ENCODE assay signal across 23 mouse cellular contexts in the genomic region with DNA sequence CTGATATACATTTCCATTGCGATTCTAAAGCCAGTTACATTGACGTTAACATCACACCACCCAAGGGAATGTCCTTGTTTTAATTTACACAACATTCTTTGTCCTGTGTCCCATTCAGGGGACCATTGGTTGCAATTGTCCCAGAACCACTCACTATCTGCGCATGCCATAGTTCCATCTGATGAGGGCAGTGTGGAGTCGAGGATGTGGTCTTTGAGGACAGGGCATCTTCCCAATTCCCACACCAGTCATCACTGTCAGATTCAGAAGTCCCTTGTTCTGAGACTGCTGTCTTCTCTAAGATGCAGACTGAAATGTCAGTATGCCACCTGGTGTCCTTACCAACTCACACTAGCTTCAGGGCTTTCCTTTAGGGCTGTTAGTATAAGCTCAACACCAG.
DNase-seq lines count a peak whose midpoint lies in the region; ATAC-seq and TF ChIP-seq lines count a peak whose summit lies in the region.
"Had no signal": no experiment of that assay in that cellular context is flagged by ENCODE, and none has a peak within 500 bp of the region (broad histone marks: within the 10 kb centered on the region; RNA-seq: fewer than 3 reads in every experiment).

No protein-coding gene starts in this region.

- no peak overlapping the region for H3K4me2 ChIP-seq in hindbrain, postnatal 0 days (ENCODE audit: low read depth, low read length)
- no peak overlapping the region for H3K4me2 ChIP-seq in hindbrain, embryonic 14.5 days (replicated peaks)
- H3K4me2 ChIP-seq: forebrain, embryonic 13.5 days; heart, embryonic 12.5 days; limb, embryonic 13.5 days; liver, embryonic 12.5 days; lung, embryonic 15.5 days; midbrain, embryonic 13.5 days; neural tube, embryonic 12.5 days; stomach, embryonic 15.5 days had no signal

- H3K27me3 ChIP-seq in cerebellum, adult 2 months (ENCODE audit: control insufficient read depth, insufficient read depth, low read length), result no peaks in the 10 kb centered on the region; the same call in 1 of the 2 replicates
- no peaks in the 10 kb centered on the region for H3K27me3 ChIP-seq in hindbrain, postnatal 0 days (ENCODE audit: insufficient read depth, low read length)
- H3K27me3 ChIP-seq in hindbrain, embryonic 14.5 days (ENCODE audit: control insufficient read depth, insufficient read depth, low read length), result no peaks in the 10 kb centered on the region
- H3K27me3 ChIP-seq: forebrain, embryonic 13.5 days; limb, embryonic 13.5 days; liver, embryonic 12.5 days; lung, embryonic 15.5 days; megakaryocyte, embryonic 14.5 days; neural tube, embryonic 12.5 days; stomach, embryonic 15.5 days had no signal

- DNase-seq in cerebellum, adult 2 months, result no peak
- DNase-seq in cerebellum, adult 11-12 months, result no peak
- no peak for DNase-seq in hindbrain, postnatal 0 days (ENCODE audit: low spot score)
- DNase-seq in hindbrain, embryonic 14.5 days (ENCODE audit: low spot score), result no peak
- DNase-seq in Muller cell, postnatal 12 days (ENCODE audit: inconsistent ontology term), result peak; percentile 1
- peak; percentile 11 for DNase-seq in retina, embryonic 14.5 days (ENCODE audit: low spot score)
- no peak for DNase-seq in left cerebral cortex, postnatal 14 days (ENCODE audit: low spot score in 2 of 2)
- DNase-seq: adrenal gland, postnatal 10 days; cerebellum, postnatal 14 days; heart, postnatal 10 days; kidney, adult 18-20 months; thymus, adult 18-20 months; thymus, postnatal 36 days had no signal

- H3K4me3 ChIP-seq in cerebellum, adult 2 months (replicated peaks; ENCODE audit: insufficient read depth, low read depth, low read length), result no peak overlapping the region
- H3K4me3 ChIP-seq in hindbrain, postnatal 0 days (ENCODE audit: low read length), result no peak overlapping the region
- H3K4me3 ChIP-seq in hindbrain, embryonic 14.5 days (replicated peaks; ENCODE audit: low read length), result no peak overlapping the region
- H3K4me3 ChIP-seq: forebrain, embryonic 13.5 days; heart, embryonic 12.5 days; limb, embryonic 13.5 days; liver, embryonic 12.5 days; lung, embryonic 15.5 days; megakaryocyte, embryonic 14.5 days; midbrain, embryonic 13.5 days; neural tube, embryonic 12.5 days; stomach, embryonic 15.5 days had no signal

- TF ChIP-seq POLR2A in cerebellum, adult 2 months (IDR thresholded peaks at IDR 0.05; ENCODE audit: borderline replicate concordance, insufficient read depth, low read length), result no peak

- no peaks in the 10 kb centered on the region for H3K36me3 ChIP-seq in hindbrain, postnatal 0 days (ENCODE audit: insufficient read depth, low read length)
- no peaks in the 10 kb centered on the region for H3K36me3 ChIP-seq in hindbrain, embryonic 14.5 days (replicated peaks; ENCODE audit: control insufficient read depth, insufficient read depth)
- H3K36me3 ChIP-seq: heart, embryonic 12.5 days; limb, embryonic 13.5 days; liver, embryonic 12.5 days; lung, embryonic 15.5 days; midbrain, embryonic 13.5 days; neural tube, embryonic 12.5 days; stomach, embryonic 15.5 days had no signal

- intact Hi-C loops in left cerebral cortex, postnatal 14 days (cut with DNase I), result no loop called here

- H3K27ac ChIP-seq in cerebellum, adult 2 months (ENCODE audit: insufficient read depth, low read length), result no peak overlapping the region
- H3K27ac ChIP-seq in hindbrain, postnatal 0 days, result no peak overlapping the region
- no peak overlapping the region for H3K27ac ChIP-seq in hindbrain, embryonic 14.5 days
- H3K27ac ChIP-seq: forebrain, embryonic 13.5 days; kidney, postnatal 0 days; limb, embryonic 13.5 days; liver, embryonic 12.5 days; lung, embryonic 15.5 days; midbrain, embryonic 13.5 days; neural tube, embryonic 12.5 days; stomach, embryonic 15.5 days had no signal

- ATAC-seq in hindbrain, postnatal 0 days, result no peak
- ATAC-seq in hindbrain, embryonic 14.5 days (ENCODE audit: low FRiP score), result no peak
- ATAC-seq: forebrain, embryonic 13.5 days; liver, embryonic 12.5 days; midbrain, embryonic 13.5 days had no signal

- 77% methylated on average over 4 of the region's 4 CpGs for WGBS in cerebellum, adult 2 months
- WGBS in hindbrain, postnatal 0 days, result 79% methylated on average over 4 of the region's 4 CpGs
- whole genome bisulfite sequencing in hindbrain, embryonic 14.5 days, result 67% methylated on average over 4 of the region's 4 CpGs

- 0 out of 2 replicates have a peak, but pooled peaks have one; percentile 18 for TF ChIP-seq CTCF in cerebellum, adult 2 months (IDR thresholded peaks at IDR 0.05; ENCODE audit: borderline replicate concordance, insufficient read depth, low read depth, low read length)
- TF ChIP-seq CTCF in hindbrain, postnatal 0 days (IDR thresholded peaks at IDR 0.05; ENCODE audit: low read depth), result peak; percentile 39

- H3K9ac ChIP-seq in hindbrain, postnatal 0 days (replicated peaks; ENCODE audit: low read length), result no peak overlapping the region
- no peak overlapping the region for H3K9ac ChIP-seq in hindbrain, embryonic 14.5 days
- H3K9ac ChIP-seq: forebrain, embryonic 13.5 days; heart, embryonic 12.5 days; limb, embryonic 13.5 days; liver, embryonic 12.5 days; lung, embryonic 15.5 days; midbrain, embryonic 13.5 days; neural tube, embryonic 12.5 days; stomach, embryonic 15.5 days had no signal

- H3K9me3 ChIP-seq in hindbrain, postnatal 0 days (ENCODE audit: low read length), result no peaks in the 10 kb centered on the region
- H3K9me3 ChIP-seq in hindbrain, embryonic 14.5 days (ENCODE audit: control insufficient read depth, low read length), result no peaks in the 10 kb centered on the region
- H3K9me3 ChIP-seq: forebrain, embryonic 13.5 days; heart, embryonic 12.5 days; limb, embryonic 13.5 days; liver, embryonic 12.5 days; lung, embryonic 15.5 days; midbrain, embryonic 13.5 days; neural tube, embryonic 12.5 days; stomach, embryonic 15.5 days had no signal

- no peaks in the 10 kb centered on the region for H3K4me1 ChIP-seq in cerebellum, adult 2 months (ENCODE audit: control insufficient read depth, insufficient read depth, low read length)
- H3K4me1 ChIP-seq in hindbrain, postnatal 0 days (ENCODE audit: insufficient read depth, low read length), result no peaks in the 10 kb centered on the region
- peaks cover 9% of the 10 kb centered on the region for H3K4me1 ChIP-seq in hindbrain, embryonic 14.5 days (replicated peaks; ENCODE audit: control insufficient read depth, insufficient read depth, low read length)
- H3K4me1 ChIP-seq: heart, embryonic 12.5 days; limb, embryonic 13.5 days; liver, embryonic 12.5 days; lung, embryonic 15.5 days; megakaryocyte, embryonic 14.5 days; stomach, embryonic 15.5 days had no signal

Comparison
In these comparisons a context has a peak if more than half of its experiments do, and no peak if none do; other contexts are left out.
1. DNase-seq: peak in Muller cell, postnatal 12 days (single experiment) and retina, embryonic 14.5 days (single experiment); none in cerebellum, adult 2 months (0 of 2), cerebellum, adult 11-12 months (single experiment), hindbrain, postnatal 0 days (single experiment), hindbrain, embryonic 14.5 days (single experiment) and left cerebral cortex, postnatal 14 days (0 of 2).